Mouse (Mus musculus): ENCODE data around the gene Wnt7b.

GRCm38 (mm10) chr15:85553421-85553820 is 28.9 kb downstream of the Wnt7b start:
- TF ChIP-seq CTCF (IDR thresholded peaks at IDR 0.05; ENCODE audit: control insufficient read depth, insufficient read depth, low read length) (no peak), POLR2A (IDR thresholded peaks at IDR 0.05; ENCODE audit: borderline replicate concordance, control insufficient read depth, low read depth, low read length) (no peak)
